Mouse (Mus musculus) myocyte (in vitro differentiated cells): ENCODE measurements around the gene Fkrp.

Experiments
- E2F4 ChIP-seq: IDR thresholded peaks from one replicate; pipeline ENCODE4 v1.6.1; 2011; ENCODE audit warnings: mild to moderate bottlenecking, control low read depth, moderate library complexity; ENCODE audit not compliant: insufficient read depth
- MAX ChIP-seq: IDR thresholded peaks from one replicate; pipeline ENCODE4 v1.6.1; 2011; ENCODE audit warnings: low read depth, mild to moderate bottlenecking, control low read depth
- MYOD1 ChIP-seq, 3 experiments: IDR thresholded peaks; one replicate each; pipeline ENCODE4 v1.6.1; 2011; ENCODE audit warnings: control low read depth in 2 of 3, low read depth in 2 of 3, mild to moderate bottlenecking in 2 of 3, moderate library complexity in 1 of 3; ENCODE audit not compliant: insufficient read length in 2 of 3, control insufficient read depth in 1 of 3
- MYOG ChIP-seq, 3 experiments: IDR thresholded peaks; one replicate each; pipeline ENCODE4 v1.6.1; 2011; ENCODE audit warnings: control low read depth in 2 of 3, low read depth in 2 of 3, mild to moderate bottlenecking in 2 of 3; ENCODE audit not compliant: insufficient read length in 2 of 3, control insufficient read depth in 1 of 3, insufficient read depth in 1 of 3
- POLR2A ChIP-seq: IDR thresholded peaks from one replicate; pipeline ENCODE4 v1.6.1; 2011; ENCODE audit warnings: low read depth, mild to moderate bottlenecking, control low read depth, moderate library complexity; ENCODE audit not compliant: insufficient read length
- POLR2AphosphoS2 ChIP-seq: IDR thresholded peaks from one replicate; pipeline ENCODE4 v1.6.1; 2011; ENCODE audit warnings: low read depth, control low read depth; ENCODE audit not compliant: insufficient read length
- REST ChIP-seq: IDR thresholded peaks from one replicate; pipeline ENCODE4 v1.6.1; 2011; ENCODE audit warnings: mild to moderate bottlenecking, control low read depth, moderate library complexity; ENCODE audit not compliant: insufficient read depth, insufficient read length
- SRF ChIP-seq: IDR thresholded peaks from one replicate; pipeline ENCODE4 v1.6.1; 2011; ENCODE audit warnings: low read depth; ENCODE audit not compliant: control insufficient read depth, insufficient read length
- TCF12 ChIP-seq: IDR thresholded peaks from one replicate; pipeline ENCODE4 v1.6.1; 2011; ENCODE audit warnings: mild to moderate bottlenecking, control low read depth; ENCODE audit not compliant: poor library complexity, insufficient read depth, severe bottlenecking
- TCF3 ChIP-seq: IDR thresholded peaks from one replicate; pipeline ENCODE4 v1.6.1; 2011; ENCODE audit warnings: low read depth, control low read depth; ENCODE audit not compliant: insufficient read length
- USF1 ChIP-seq: IDR thresholded peaks from one replicate; pipeline ENCODE4 v1.6.1; 2011; ENCODE audit warnings: low read depth, mild to moderate bottlenecking, control low read depth, moderate library complexity

- TF ChIP-seq POLR2A (no peak), USF1 (no peak), MYOG (IDR thresholded peaks at IDR 0.05; ENCODE audit: control insufficient read depth in 1 of 3, insufficient read depth in 1 of 3, insufficient read length in 2 of 3, low read depth in 2 of 3) (no peak), TCF12 (no peak), SRF (no peak), MYOD1 (IDR thresholded peaks at IDR 0.05; ENCODE audit: control insufficient read depth in 1 of 3, insufficient read length in 2 of 3, low read depth in 2 of 3) (no peak), E2F4 (no peak), POLR2AphosphoS2 (no peak), REST (no peak), MAX (no peak), TCF3 (no peak)
Observed at GRCm38 (mm10) chr7:16782555-16783125, 33.9 kb downstream of the Fkrp start.
